Mouse (Mus musculus): ENCODE results near the gene Qrfpr. TPM values are rescaled to one million over a fixed set of nuclear protein-coding genes. Genes with fewer than 3 reads are reported as not detected.

The Qrfpr gene
- not detected in 2 replicates for total RNA-seq (2012; rRNA removed)
- total RNA-seq (2014; rRNA removed), result not detected in 2 replicates
- not detected in 2 replicates for polyA plus RNA-seq (2012; ENCODE audit: insufficient read length, low read depth)

DNA sequence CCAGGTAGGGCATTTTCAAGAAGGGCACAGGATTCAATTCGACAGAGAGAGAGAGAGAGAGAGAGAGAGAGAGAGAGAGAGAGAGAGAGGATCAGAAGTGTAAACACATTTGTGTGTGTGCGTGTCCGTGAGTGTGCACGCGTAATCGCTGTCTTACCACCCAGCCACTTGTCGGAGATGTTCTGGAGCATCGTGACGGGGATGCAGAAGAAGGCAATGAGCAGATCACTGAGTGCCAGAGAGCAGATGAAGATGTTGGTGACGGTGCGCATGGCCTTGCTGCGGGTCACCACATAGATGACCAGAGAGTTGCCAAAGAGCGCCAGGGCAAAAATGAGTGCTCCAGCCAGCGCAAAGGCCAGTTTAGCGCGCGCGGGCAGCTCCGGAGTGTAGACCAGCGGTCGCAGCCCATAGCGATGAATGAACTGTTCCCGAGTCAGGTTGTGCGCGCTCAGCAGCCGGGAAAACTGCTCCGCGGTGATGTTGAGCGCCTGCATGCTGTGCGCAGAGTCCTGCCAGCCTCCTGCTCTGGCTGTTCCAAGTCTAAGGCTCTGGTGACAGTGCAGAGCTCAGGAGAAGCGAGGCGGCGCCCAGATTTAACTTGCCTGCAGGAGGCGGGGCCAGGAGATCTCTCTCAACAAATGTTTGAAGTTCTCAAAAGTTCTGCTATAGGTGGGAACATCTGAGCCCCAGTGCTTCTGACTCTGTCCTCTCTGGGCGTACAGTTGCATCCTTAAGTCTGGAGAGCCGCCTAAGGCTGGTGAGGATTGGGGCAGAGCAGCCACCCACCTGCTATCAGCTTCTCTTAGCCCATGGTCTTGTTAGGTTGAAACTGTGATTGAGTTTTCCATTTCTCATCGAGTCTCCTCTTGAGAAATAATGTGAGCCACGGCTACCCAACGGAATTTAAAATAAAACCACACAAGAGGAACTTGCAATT, at the start of gene Qrfpr:
TSS of gene Qrfpr (minus strand) at position 571 of the 940 bp plus-strand sequence.
- Histone ChIP-seq H3K27me3 (replicated peaks) (no peaks in the 10 kb centered on the region), H3K79me2 (replicated peaks; ENCODE audit: control insufficient read depth, extremely low read depth, insufficient read depth, poor library complexity, severe bottlenecking) (no peaks in the 10 kb centered on the region), H3K9me3 (replicated peaks; ENCODE audit: low read length) (no peaks in the 10 kb centered on the region), H3K27ac (ENCODE audit: insufficient read depth, low read depth) (no peak within 1 kb of the TSS), H3K4me2 (ENCODE audit: insufficient read depth, low read depth, poor library complexity, severe bottlenecking) (no peak within 1 kb of the TSS), H3K4me3 (replicated peaks in 1 of 3; ENCODE audit: low read depth in 2 of 3, low read length in 2 of 3, poor library complexity in 1 of 3) (no peak within 1 kb of the TSS), H3K9ac (ENCODE audit: insufficient read depth, low read depth) (no peak within 1 kb of the TSS), H3K4me1 (ENCODE audit: control insufficient read depth in 1 of 2, insufficient read depth in 2 of 2) (peaks cover 5 to 10% of the 10 kb centered on the region in 2 experiments; a peak in 3 of 4 replicates), H3K36me3 (replicated peaks in 1 of 2; ENCODE audit: control insufficient read depth in 1 of 2, insufficient read depth in 1 of 2, low read length in 1 of 2) (no peaks in the 10 kb centered on the region)
- no peak for DNase-seq (ENCODE audit: extremely low read depth)
- dilution Hi-C loops (cut with MboI; ENCODE audit: extremely low pct_ligation_motif_present, extremely low pct_unique_long_range_greater_than_20kb, low sequenced_read_pairs), result no loop called here
- TF ChIP-seq MAX (IDR thresholded peaks at IDR 0.05; ENCODE audit: low read length) (no peak), HCFC1 (IDR thresholded peaks at IDR 0.05; ENCODE audit: low read depth, low read length) (no peak), MAFK (IDR thresholded peaks at IDR 0.05; ENCODE audit: insufficient replicate concordance, low read length) (no peak), ZMIZ1 (IDR thresholded peaks at IDR 0.05; ENCODE audit: low read depth, low read length) (no peak), JUND (conservative IDR thresholded peaks at IDR 0.05; ENCODE audit: low read depth, low read length) (no peak), IRF4 (IDR thresholded peaks at IDR 0.05; ENCODE audit: low read depth, low read length) (no peak), ZNF384 (IDR thresholded peaks at IDR 0.05; ENCODE audit: low read depth, low read length) (no peak), TBP (conservative IDR thresholded peaks at IDR 0.05; ENCODE audit: low read depth, low read length) (no peak), CHD1 (IDR thresholded peaks at IDR 0.05; ENCODE audit: low read depth, low read length) (no peak), POLR2AphosphoS2 (IDR thresholded peaks at IDR 0.05; ENCODE audit: low read depth, low read length) (no peak), RAD21 (IDR thresholded peaks at IDR 0.05; ENCODE audit: low read depth, low read length) (no peak), USF2 (conservative IDR thresholded peaks at IDR 0.05; ENCODE audit: low read depth, low read length) (no peak), EP300 (IDR thresholded peaks at IDR 0.05; ENCODE audit: low read length) (no peak), USF1 (IDR thresholded peaks at IDR 0.05; ENCODE audit: low read depth, low read length) (no peak), CHD2 (IDR thresholded peaks at IDR 0.05; ENCODE audit: low read length) (no peak)
- in situ Hi-C loops (cut with MboI; ENCODE audit: low pct_ligation_motif_present, low pct_unique_long_range_greater_than_20kb, low sequenced_read_pairs), result no loop called here

DNA sequence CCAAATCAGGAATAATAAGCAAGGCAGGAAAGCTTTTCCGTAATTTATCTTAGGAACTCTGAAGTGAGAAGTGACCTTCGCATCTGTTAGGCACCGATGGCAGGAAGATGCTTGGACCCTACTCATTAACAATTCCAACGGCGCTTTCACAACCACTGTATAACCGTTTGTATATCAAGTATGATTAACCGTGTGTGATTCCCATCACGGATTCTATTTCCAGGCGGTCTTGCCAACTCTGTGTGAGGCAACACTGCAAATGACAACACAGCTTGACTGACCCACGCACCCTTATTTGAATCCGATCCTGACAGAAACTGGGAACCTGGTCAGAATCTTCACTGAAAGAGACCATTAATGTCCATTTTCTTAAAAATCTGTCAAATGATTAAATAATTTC, 41.8 kb upstream of the Qrfpr start:
- peaks cover 6% of the 10 kb centered on the region for H3K9me3 ChIP-seq (replicated peaks; ENCODE audit: low read length)
- TF ChIP-seq BHLHE40 (IDR thresholded peaks at IDR 0.05; ENCODE audit: low read depth, low read length), result no peak
- no peak for TF ChIP-seq ZC3H11A (IDR thresholded peaks at IDR 0.05; ENCODE audit: low read depth, low read length)
- no peak for TF ChIP-seq MYC (IDR thresholded peaks at IDR 0.05; ENCODE audit: low read depth, low read length)
- TF ChIP-seq RAD21 (IDR thresholded peaks at IDR 0.05; ENCODE audit: low read depth, low read length), result no peak
- no peak for TF ChIP-seq NRF1 (IDR thresholded peaks at IDR 0.05; ENCODE audit: low read depth, low read length)
- TF ChIP-seq KAT2A (IDR thresholded peaks at IDR 0.05; ENCODE audit: insufficient replicate concordance, low read length), result no peak
- TF ChIP-seq NELFE (IDR thresholded peaks at IDR 0.05; ENCODE audit: low read depth, low read length), result no peak
- TF ChIP-seq MEF2A (IDR thresholded peaks at IDR 0.05; ENCODE audit: borderline replicate concordance, low read depth, low read length), result no peak
- TF ChIP-seq TCF12 (IDR thresholded peaks at IDR 0.05; ENCODE audit: low read depth, low read length), result no peak
- TF ChIP-seq SMC3 (IDR thresholded peaks at IDR 0.05; ENCODE audit: low read depth, low read length), result no peak
- TF ChIP-seq UBTF (IDR thresholded peaks at IDR 0.05; ENCODE audit: low read depth, low read length), result no peak
- TF ChIP-seq EP300 (IDR thresholded peaks at IDR 0.05; ENCODE audit: low read length), result no peak
- no peak for TF ChIP-seq POLR2A (IDR thresholded peaks at IDR 0.05; ENCODE audit: low read depth, low read length)
- TF ChIP-seq RCOR1 (conservative IDR thresholded peaks at IDR 0.05; ENCODE audit: low read depth, low read length), result no peak
- dilution Hi-C loops (cut with MboI; ENCODE audit: extremely low pct_ligation_motif_present, extremely low pct_unique_long_range_greater_than_20kb, low sequenced_read_pairs), result no loop called here
- DNase-seq (ENCODE audit: extremely low read depth), result no peak
- H3K4me3 ChIP-seq (replicated peaks in 1 of 3; ENCODE audit: low read depth in 2 of 3, low read length in 2 of 3, poor library complexity in 1 of 3), result no peak overlapping the region
- in situ Hi-C loops (cut with MboI; ENCODE audit: low pct_ligation_motif_present, low pct_unique_long_range_greater_than_20kb, low sequenced_read_pairs), result no loop called here
- H3K4me1 ChIP-seq (ENCODE audit: control insufficient read depth in 1 of 2, insufficient read depth in 2 of 2), result peaks cover 0 to 9% of the 10 kb centered on the region in 2 experiments; a peak in 2 of 4 replicates
- H3K27me3 ChIP-seq (replicated peaks), result no peaks in the 10 kb centered on the region
- H3K4me2 ChIP-seq (ENCODE audit: insufficient read depth, low read depth, poor library complexity, severe bottlenecking), result no peak overlapping the region
- H3K27ac ChIP-seq (ENCODE audit: insufficient read depth, low read depth), result no peak overlapping the region
- H3K79me2 ChIP-seq (replicated peaks; ENCODE audit: control insufficient read depth, extremely low read depth, insufficient read depth, poor library complexity, severe bottlenecking), result no peaks in the 10 kb centered on the region
- H3K9ac ChIP-seq (ENCODE audit: insufficient read depth, low read depth), result no peak overlapping the region
- no peaks in the 10 kb centered on the region for H3K36me3 ChIP-seq (replicated peaks in 1 of 2; ENCODE audit: control insufficient read depth in 1 of 2, insufficient read depth in 1 of 2, low read length in 1 of 2)

Data from CH12.LX (cell line).